Mouse (Mus musculus): Measurements from ENCODE around the gene Bnc1. TPM values are rescaled to one million over a fixed set of nuclear protein-coding genes. Genes with fewer than 3 reads are reported as not detected.

Bnc1 gene
- total RNA-seq, 2 experiments from 2014 or later = 0.07 TPM; not detected in 1

- DNase-seq (ENCODE audit: low spot score in 2 of 2) = peak; percentile 31 to 56
- TF ChIP-seq CTCF (conservative IDR thresholded peaks at IDR 0.05) = peak; percentile 99
These were observed 32.4 kb downstream of the Bnc1 start for GRCm38 (mm10) chr7:81959704-81960103.

GRCm38 (mm10) chr7:81954208-81954846 lies 37.8 kb downstream of the Bnc1 start:
- no peak overlapping the region for H3K4me3 ChIP-seq
- H3K27ac ChIP-seq = no peak overlapping the region
- peak; percentile 25 to 33 for DNase-seq (ENCODE audit: low spot score in 2 of 2)
- peak; percentile 86 for TF ChIP-seq CTCF (conservative IDR thresholded peaks at IDR 0.05)

More at GRCm38 (mm10) chr7:81959704-81960103, 32.4 kb downstream of the Bnc1 start:
- Histone ChIP-seq H3K4me3 (no peak overlapping the region), H3K27ac (no peak overlapping the region)

- Histone ChIP-seq H3K4me3 (no peak overlapping the region), H3K27ac (no peak overlapping the region)
- DNase-seq (ENCODE audit: low spot score in 2 of 2) = no peak
- no peak for TF ChIP-seq CTCF (conservative IDR thresholded peaks at IDR 0.05)
These were observed 41.6 kb downstream of the Bnc1 start for GRCm38 (mm10) chr7:81950499-81950898.

GRCm38 (mm10) chr7:81945398-81945797 lies 46.7 kb downstream of the Bnc1 start:
- no peak overlapping the region for H3K27ac ChIP-seq
- TF ChIP-seq CTCF (conservative IDR thresholded peaks at IDR 0.05) = peak; percentile 23; the same call in 1 of the 2 replicates
- no peak for DNase-seq (ENCODE audit: low spot score in 2 of 2)
- H3K4me3 ChIP-seq = no peak overlapping the region

- no peak for TF ChIP-seq CTCF (conservative IDR thresholded peaks at IDR 0.05)
- no peak for DNase-seq (ENCODE audit: low spot score in 2 of 2)
- Histone ChIP-seq H3K4me3 (peak overlapping the region; percentile 75), H3K27ac (peak overlapping the region; percentile 95)
These were observed 57.3 kb downstream of the Bnc1 start for GRCm38 (mm10) chr7:81934806-81935205.

GRCm38 (mm10) chr7:81934267-81934745 lies 57.8 kb downstream of the Bnc1 start, which contains the start of gene Hdgfl3:
Gene Hdgfl3, minus strand, starts transcription at chr7:81934473.
- peak within 1 kb of the TSS; percentile 95 for H3K27ac ChIP-seq
- peak; percentile 42 for TF ChIP-seq CTCF (conservative IDR thresholded peaks at IDR 0.05)
- H3K4me3 ChIP-seq = peak within 1 kb of the TSS; percentile 75
- peak; percentile 84 to 85 for DNase-seq (ENCODE audit: low spot score in 2 of 2)

- peak in 1 of 2 experiments; percentile 57 for DNase-seq (ENCODE audit: low spot score in 2 of 2)
- no peak for TF ChIP-seq CTCF (conservative IDR thresholded peaks at IDR 0.05)
- Histone ChIP-seq H3K27ac (peak overlapping the region; percentile 95), H3K4me3 (peak overlapping the region; percentile 75)
These were observed 58.4 kb downstream of the Bnc1 start for GRCm38 (mm10) chr7:81933601-81934266.

GRCm38 (mm10) chr7:81933061-81933600 lies 59.0 kb downstream of the Bnc1 start:
- no peak for TF ChIP-seq CTCF (conservative IDR thresholded peaks at IDR 0.05)
- DNase-seq (ENCODE audit: low spot score in 2 of 2) = no peak
- Histone ChIP-seq H3K4me3 (peak overlapping the region; percentile 75), H3K27ac (peak overlapping the region; percentile 95)

- no peak for TF ChIP-seq CTCF (conservative IDR thresholded peaks at IDR 0.05)
These were observed 59.5 kb downstream of the Bnc1 start for GRCm38 (mm10) chr7:81932521-81933045.

GRCm38 (mm10) chr7:81928998-81929397 lies 63.1 kb downstream of the Bnc1 start:
- H3K27ac ChIP-seq = no peak overlapping the region
- H3K4me3 ChIP-seq = no peak overlapping the region
- no peak; the same call in 1 of the 2 replicates for TF ChIP-seq CTCF (conservative IDR thresholded peaks at IDR 0.05)
- DNase-seq (ENCODE audit: low spot score in 2 of 2) = no peak

More at GRCm38 (mm10) chr7:81932521-81933045, 59.5 kb downstream of the Bnc1 start:
- DNase-seq (ENCODE audit: low spot score in 2 of 2) = no peak
- H3K4me3 ChIP-seq = peak overlapping the region; percentile 75
- H3K27ac ChIP-seq = peak overlapping the region; percentile 95

- Histone ChIP-seq H3K27ac (no peak overlapping the region), H3K4me3 (no peak overlapping the region)
- no peak for DNase-seq (ENCODE audit: low spot score in 2 of 2)
- TF ChIP-seq CTCF (conservative IDR thresholded peaks at IDR 0.05) = no peak
These were observed 70.6 kb downstream of the Bnc1 start for GRCm38 (mm10) chr7:81921379-81921952.

- Histone ChIP-seq H3K4me3 (no peak overlapping the region), H3K27ac (no peak overlapping the region)
- TF ChIP-seq CTCF (conservative IDR thresholded peaks at IDR 0.05) = no peak
- DNase-seq (ENCODE audit: low spot score in 2 of 2) = no peak
These were observed 71.8 kb downstream of the Bnc1 start for GRCm38 (mm10) chr7:81920314-81920713.

- DNase-seq (ENCODE audit: low spot score in 2 of 2) = no peak
- no peak overlapping the region for H3K27ac ChIP-seq
- no peak for TF ChIP-seq CTCF (conservative IDR thresholded peaks at IDR 0.05)
- no peak overlapping the region for H3K4me3 ChIP-seq
These were observed 73.8 kb downstream of the Bnc1 start for GRCm38 (mm10) chr7:81918316-81918715.

Other genes with a start within 250 kb of the Bnc1 start
- gene Ramac, start 229.4 kb downstream of the Bnc1 start, total RNA-seq (2021) = 10 to 100 TPM; 73.9 to 76.4 TPM
- 10 to 100 TPM; 28.7 to 30.0 TPM for gene 3110040N11Rik, start 202.8 kb downstream of the Bnc1 start, total RNA-seq (2021)
- gene Btbd1, start 162.9 kb downstream of the Bnc1 start, total RNA-seq (2021) = 100 to 1,000 TPM in 1 of 2 experiments, 10 to 100 TPM in 1; 97.5 to 104 TPM
- gene Gm10160, start 136.5 kb downstream of the Bnc1 start, total RNA-seq (2021) = not detected
- gene Tm6sf1, start 133.3 kb downstream of the Bnc1 start, total RNA-seq (2021) = 10 to 100 TPM; 13.8 to 17.9 TPM
- gene Hdgfl3, start 57.8 kb downstream of the Bnc1 start, total RNA-seq (2021) = 10 to 100 TPM; 62.1 to 64.3 TPM
- 10 to 100 TPM; 41.9 to 42.0 TPM for gene Sh3gl3, start 181.5 kb upstream of the Bnc1 start, total RNA-seq (2021)

All from layer of hippocampus, adult 2 months (tissue).